Mouse (Mus musculus) spleen, adult 2 months (tissue): ENCODE results near the gene Adra2c.

Source experiments
- CTCF ChIP-seq: fragments of 200-500 bp; IDR thresholded peaks from 2 replicates; pipeline ENCODE4 v1.5.1; 2011; ENCODE audit warnings: mild to moderate bottlenecking, inconsistent platforms; ENCODE audit not compliant: insufficient read depth, insufficient read length, insufficient replicate concordance; ENCODE audit errors: extremely low read depth
- POLR2A ChIP-seq: fragments of 200-500 bp; IDR thresholded peaks from 2 replicates; pipeline ENCODE4 v1.6.1; 2011; ENCODE audit warnings: low read depth, low read length, inconsistent platforms

- no peak for TF ChIP-seq POLR2A
- no peak for TF ChIP-seq CTCF
Measured at GRCm38 (mm10) chr5:35304191-35304590, 26.1 kb downstream of the Adra2c start.
